Mouse (Mus musculus) erythroid progenitor cell, adult 5-6 weeks (primary cell): ENCODE data around the gene Naa25. TPM values are rescaled to one million over a fixed set of nuclear protein-coding genes. Genes with fewer than 3 reads are reported as not detected.

Source experiments
- total RNA-seq, 2 experiments: library from RNA; stranded (forward) in 1 of 2; stranded (reverse) in 1 of 2; fragments of 150-400 nt in 1 of 2; fragments of 186-747, 209-891 nt in 1 of 2; gene quantifications; 2 replicates each; pipeline versions ENCODE4 v1.2.3 to v1.2.4; 2015 to 2017; ENCODE audit warnings: low replicate concordance in 2 of 2

Gene Naa25
- total RNA-seq, 2 experiments from 2014 or later, result 3.9 to 5.9 TPM

Other genes starting within 250 kb of the Naa25 start
- 19.3 and 20.9 TPM in 2 replicates for gene Ptpn11, start 206.5 kb upstream of the Naa25 start, total RNA-seq (2015; ENCODE audit: low replicate concordance)
- gene Ptpn11, start 206.5 kb upstream of the Naa25 start, total RNA-seq (2017; ENCODE audit: low replicate concordance), result 36.9 and 44.9 TPM in 2 replicates
- gene Rpl6, start 193.5 kb upstream of the Naa25 start, total RNA-seq (2015; ENCODE audit: low replicate concordance), result 759 and 847 TPM in 2 replicates
- 373 and 474 TPM in 2 replicates for gene Rpl6, start 193.5 kb upstream of the Naa25 start, total RNA-seq (2017; ENCODE audit: low replicate concordance)
- gene Hectd4, start 177.7 kb upstream of the Naa25 start, total RNA-seq (2015; ENCODE audit: low replicate concordance), result 214 and 233 TPM in 2 replicates
- gene Hectd4, start 177.7 kb upstream of the Naa25 start, total RNA-seq (2017; ENCODE audit: low replicate concordance), result 286 and 356 TPM in 2 replicates
- 23.1 and 29.3 TPM in 2 replicates for gene Trafd1, start 12.3 kb upstream of the Naa25 start, total RNA-seq (2015; ENCODE audit: low replicate concordance)
- gene Trafd1, start 12.3 kb upstream of the Naa25 start, total RNA-seq (2017; ENCODE audit: low replicate concordance), result 11.1 and 21.4 TPM in 2 replicates
- not detected in 2 replicates for gene Tmem116, start 54.0 kb downstream of the Naa25 start, total RNA-seq (2015; ENCODE audit: low replicate concordance)
- 0.26 TPM in 1 of 2 replicates, not detected in the other for gene Tmem116, start 54.0 kb downstream of the Naa25 start, total RNA-seq (2017; ENCODE audit: low replicate concordance)
- 37.1 and 50.3 TPM in 2 replicates for gene Erp29, start 54.6 kb downstream of the Naa25 start, total RNA-seq (2015; ENCODE audit: low replicate concordance)
- 118 and 141 TPM in 2 replicates for gene Erp29, start 54.6 kb downstream of the Naa25 start, total RNA-seq (2017; ENCODE audit: low replicate concordance)
- not detected in 2 replicates for gene Adam1b, start 105.5 kb downstream of the Naa25 start, total RNA-seq (2015; ENCODE audit: low replicate concordance)
- not detected in 2 replicates for gene Adam1b, start 105.5 kb downstream of the Naa25 start, total RNA-seq (2017; ENCODE audit: low replicate concordance)
- gene Adam1a, start 147.5 kb downstream of the Naa25 start, total RNA-seq (2015; ENCODE audit: low replicate concordance), result 2.9 and 3.2 TPM in 2 replicates
- 2.2 and 3.7 TPM in 2 replicates for gene Adam1a, start 147.5 kb downstream of the Naa25 start, total RNA-seq (2017; ENCODE audit: low replicate concordance)
- gene Gm42878, start 147.5 kb downstream of the Naa25 start, total RNA-seq (2015; ENCODE audit: low replicate concordance), result not detected in 2 replicates
- gene Gm42878, start 147.5 kb downstream of the Naa25 start, total RNA-seq (2017; ENCODE audit: low replicate concordance), result 0.08 TPM in 1 of 2 replicates, not detected in the other
- gene Mapkapk5, start 148.0 kb downstream of the Naa25 start, total RNA-seq (2015; ENCODE audit: low replicate concordance), result 117 and 163 TPM in 2 replicates
- gene Mapkapk5, start 148.0 kb downstream of the Naa25 start, total RNA-seq (2017; ENCODE audit: low replicate concordance), result 88.9 and 113 TPM in 2 replicates
- 38.6 and 47.4 TPM in 2 replicates for gene Aldh2, start 195.9 kb downstream of the Naa25 start, total RNA-seq (2015; ENCODE audit: low replicate concordance)
- gene Aldh2, start 195.9 kb downstream of the Naa25 start, total RNA-seq (2017; ENCODE audit: low replicate concordance), result 45.1 and 49.1 TPM in 2 replicates
- gene Acad12, start 221.0 kb downstream of the Naa25 start, total RNA-seq (2015; ENCODE audit: low replicate concordance), result 0.42 and 4.0 TPM in 2 replicates
- gene Acad12, start 221.0 kb downstream of the Naa25 start, total RNA-seq (2017; ENCODE audit: low replicate concordance), result 0.23 and 0.26 TPM in 2 replicates